Mouse (Mus musculus) megakaryocyte-erythroid progenitor cell, adult 5-6 weeks (primary cell): ENCODE results near the gene Ldoc1. TPM values are rescaled to one million over a fixed set of nuclear protein-coding genes. Genes with fewer than 3 reads are reported as not detected.

Experiments
- ATAC-seq: replicated peaks from 2 replicates; pipeline ENCODE4 v1.8.0; 2016; ENCODE audit warnings: mild to moderate bottlenecking, inconsistent platforms; ENCODE audit not compliant: severe bottlenecking, poor library complexity, low FRiP score, low TSS enrichment
- total RNA-seq, 2 experiments: library from RNA; stranded (forward) in 1 of 2; stranded (reverse) in 1 of 2; fragments of 200-1000, 215-1000 nt in 1 of 2; fragments of >200 nt in 1 of 2; fragmentation: Nextera tagmentation in 1 of 2; gene quantifications; 2 replicates each; pipeline ENCODE4 v1.2.3; 2014 to 2017

Ldoc1 gene
- total RNA-seq (2014; fragmentation: Nextera tagmentation) (not detected in 2 replicates), total RNA-seq (2017) (not detected in 2 replicates)

DNA sequence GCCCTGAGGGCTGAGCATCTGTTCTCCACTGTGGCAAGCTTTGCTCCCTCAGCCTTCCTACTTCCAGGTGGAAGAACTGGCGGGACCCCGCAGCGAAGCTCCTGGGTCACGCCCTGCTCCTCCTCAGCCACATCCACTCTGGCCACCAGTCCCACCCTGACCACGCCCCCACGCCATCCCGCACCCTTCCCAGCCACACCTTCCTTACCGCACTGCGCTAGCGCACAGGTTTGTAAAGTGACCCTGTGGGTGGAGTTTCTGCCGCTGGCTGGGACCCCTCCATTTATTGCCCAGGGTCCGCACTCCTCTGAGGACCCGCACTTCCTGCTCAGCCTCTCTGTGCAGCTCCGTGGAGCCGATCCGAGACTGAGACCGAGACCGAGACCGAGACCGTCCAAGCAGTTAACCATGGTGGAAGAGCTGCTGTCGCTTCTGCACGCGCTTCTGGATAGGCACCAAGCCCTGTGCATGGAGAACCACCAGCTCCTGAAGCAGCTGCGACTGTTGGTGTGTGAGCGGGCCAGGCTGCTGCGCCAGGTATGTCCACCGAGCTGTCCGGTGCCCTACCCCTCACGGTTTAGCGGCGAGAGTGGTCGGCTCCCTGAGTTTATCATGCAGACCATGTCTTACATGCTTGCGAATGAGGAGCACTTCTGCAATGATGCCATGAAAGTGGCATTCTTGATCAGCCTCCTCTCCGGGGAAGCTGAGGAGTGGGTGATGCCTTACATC, at the start of gene Ldoc1:
Ldoc1 (plus strand) TSS at position 196 of the 732 bp plus-strand sequence.
- no peak for ATAC-seq

DNA sequence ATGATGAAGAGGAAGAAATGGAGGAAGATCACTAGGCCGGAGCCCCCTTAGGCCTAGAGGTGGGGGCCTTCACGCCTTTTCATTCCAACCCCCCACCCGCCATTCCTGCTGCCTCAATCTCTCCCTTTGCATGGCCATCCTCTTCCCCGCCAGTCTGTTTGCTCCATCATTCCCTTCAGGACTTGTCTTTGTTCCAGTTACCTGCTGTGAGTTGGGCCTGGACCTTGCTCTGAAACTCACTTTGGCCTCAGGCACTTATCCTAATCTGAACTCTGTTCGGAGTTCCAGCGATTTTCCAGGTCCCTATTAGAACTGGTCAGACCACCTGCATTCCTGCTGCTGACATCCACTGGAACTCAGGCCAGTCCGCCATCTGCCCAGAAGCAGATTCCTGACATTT, 834 bp downstream of the Ldoc1 start:
- ATAC-seq, result no peak

DNA sequence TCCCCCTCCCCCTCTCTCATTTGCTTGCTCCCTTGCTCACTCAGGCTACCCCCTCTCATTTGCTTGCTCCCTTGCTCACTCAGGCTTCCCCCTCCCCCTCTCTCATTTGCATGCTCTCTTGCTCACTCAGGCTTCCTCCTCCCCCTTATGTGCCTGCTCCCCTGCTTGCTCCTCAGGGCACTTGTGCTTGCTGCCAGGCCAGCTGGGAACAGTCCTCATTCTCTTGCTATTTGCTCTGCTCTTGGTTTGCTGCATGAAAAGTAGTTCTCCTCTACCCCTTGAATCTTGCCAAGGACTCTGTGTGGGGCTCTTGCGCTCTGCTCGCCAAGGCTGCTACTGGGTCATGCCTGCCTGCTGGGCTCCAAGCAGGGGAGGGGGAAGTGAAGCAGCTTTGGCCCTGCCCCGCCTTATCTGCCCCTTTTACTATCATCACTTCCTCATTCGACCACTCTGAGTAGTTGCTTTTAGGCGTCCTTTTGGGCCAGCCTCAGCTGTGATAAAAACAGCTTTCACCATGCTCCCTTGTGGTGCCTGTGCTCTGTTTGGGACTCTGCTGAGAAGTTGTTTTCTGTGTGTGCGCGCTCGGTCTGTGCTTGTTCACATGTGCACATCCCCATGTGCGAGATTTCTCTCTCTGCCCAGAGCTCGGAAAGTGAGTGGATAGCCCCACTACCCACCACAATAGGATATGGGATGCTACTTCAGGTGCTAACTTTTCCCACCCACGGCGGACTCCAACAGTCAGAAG, 13.2 kb downstream of the Ldoc1 start:
- ATAC-seq, result no peak

DNA sequence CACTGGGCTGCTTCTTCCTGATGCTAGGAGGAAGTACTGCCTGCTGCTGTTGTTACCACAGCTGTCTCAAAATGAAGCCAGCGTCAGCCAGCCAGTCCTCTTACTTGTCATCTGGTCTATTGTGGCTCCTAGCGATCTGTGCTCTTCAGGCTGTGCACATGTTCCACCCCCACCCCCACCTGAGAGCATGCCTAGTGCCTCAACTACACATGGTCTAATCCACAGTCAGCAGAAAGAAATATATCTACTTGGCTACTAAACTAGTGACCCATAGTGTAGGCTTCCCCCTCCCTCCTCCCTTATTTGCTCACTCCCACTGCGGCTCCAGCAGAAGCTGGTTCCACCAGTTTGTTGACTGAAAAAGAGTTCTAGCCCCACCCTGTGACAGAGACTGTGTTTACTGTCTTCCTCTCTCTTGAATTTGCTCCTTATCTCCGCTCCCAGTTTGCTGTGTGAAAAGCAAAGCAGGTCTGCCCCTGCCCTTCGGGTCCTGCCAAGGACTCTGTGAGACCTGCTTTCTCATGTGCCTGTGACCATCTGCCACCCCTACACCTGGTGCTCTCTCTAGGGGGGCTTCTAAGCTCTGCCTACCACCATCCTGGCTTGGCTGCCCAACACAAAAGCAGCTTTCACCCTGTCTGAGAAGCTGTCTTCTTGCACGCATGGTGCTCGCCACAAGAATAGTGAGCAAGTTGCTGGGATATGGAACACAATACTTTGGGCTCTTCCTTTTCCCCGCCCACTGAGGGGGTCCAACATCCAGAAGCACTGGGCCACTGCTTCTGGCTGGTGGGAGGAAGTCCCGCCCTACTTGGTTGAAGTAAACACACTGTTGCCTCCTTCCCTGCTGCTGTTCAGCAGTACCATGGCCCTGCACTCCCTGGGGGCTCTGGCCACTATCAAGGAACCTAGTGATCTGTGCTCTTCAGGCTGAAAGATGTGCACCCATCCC, 14.0 kb downstream of the Ldoc1 start:
- ATAC-seq, result no peak

DNA sequence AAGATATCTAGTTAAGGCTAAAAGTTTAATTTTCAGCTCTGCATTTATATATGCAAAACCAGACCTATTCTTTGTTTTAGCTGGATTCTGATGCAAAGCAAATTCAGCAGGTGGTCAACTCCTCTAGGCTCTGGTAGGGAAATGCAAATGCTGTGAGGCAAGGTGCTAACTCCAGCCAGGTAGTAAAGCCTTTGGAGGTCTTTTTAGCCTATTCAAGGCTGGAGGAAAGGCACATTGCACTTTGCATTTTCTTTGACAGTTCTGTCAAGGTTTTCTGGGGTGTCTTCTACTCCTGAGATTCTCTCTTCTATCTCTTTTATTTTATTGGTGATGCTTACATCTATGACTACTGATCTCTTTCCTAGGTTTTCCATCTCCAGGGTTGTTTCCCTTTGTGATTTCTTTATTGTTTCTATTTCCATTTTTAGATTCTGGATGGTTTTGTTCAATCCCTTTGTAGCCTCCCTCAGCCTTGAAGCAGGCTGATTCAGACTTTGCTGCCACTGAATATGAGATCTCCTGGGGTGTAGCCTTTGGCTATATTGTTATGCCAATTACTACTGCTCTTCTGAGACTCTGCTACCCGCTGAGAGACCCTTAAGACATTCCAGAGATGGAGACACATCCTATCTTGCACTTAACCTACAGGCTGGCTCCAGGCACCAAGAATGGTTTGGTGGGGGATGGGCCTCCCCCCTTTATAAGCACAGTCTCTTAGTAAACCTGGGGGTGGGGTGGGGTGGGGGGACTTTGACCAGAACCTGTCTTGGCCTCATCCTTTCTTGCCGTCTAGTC, 18.4 kb downstream of the Ldoc1 start:
- ATAC-seq, result no peak
